11 mouse cellular contexts compared by ENCODE assay signal in genomic region chr16:33698277-33698790, GRCm38 (mm10). TPM values are rescaled to one million over a fixed set of nuclear protein-coding genes. Genes with fewer than 3 reads are reported as not detected.
DNase-seq lines count a peak whose midpoint lies in the region; ATAC-seq and TF ChIP-seq lines count a peak whose summit lies in the region.
"Had no signal": no experiment of that assay in that cellular context is flagged by ENCODE, and none has a peak within 500 bp of the region (broad histone marks: within the 10 kb centered on the region; RNA-seq: fewer than 3 reads in every experiment).

No protein-coding gene starts in this region.

- no peak overlapping the region for H3K9ac ChIP-seq in hindbrain, embryonic 11.5 days (ENCODE audit: low read depth, low read length)
- H3K9ac ChIP-seq in intestine, postnatal 0 days (ENCODE audit: low read depth, low read length): no peak overlapping the region
- H3K9ac ChIP-seq: liver, embryonic 13.5 days had no signal

- H3K4me1 ChIP-seq in hindbrain, embryonic 10.5 days (replicated peaks): peaks cover 68% of the 10 kb centered on the region
- H3K4me1 ChIP-seq in hindbrain, embryonic 11.5 days (replicated peaks; ENCODE audit: control insufficient read depth, insufficient read depth, low read length): peaks cover 6% of the 10 kb centered on the region; the same call in 1 of the 2 replicates
- peaks cover 53% of the 10 kb centered on the region for H3K4me1 ChIP-seq in embryonic facial prominence, embryonic 10.5 days
- no peaks in the 10 kb centered on the region for H3K4me1 ChIP-seq in intestine, postnatal 0 days (replicated peaks; ENCODE audit: control insufficient read depth, insufficient read depth, low read length)

- WGBS in hindbrain, embryonic 10.5 days: 74% methylated on average over 12 of the region's 12 CpGs
- WGBS in hindbrain, embryonic 11.5 days: 70% methylated on average over 12 of the region's 12 CpGs
- WGBS in embryonic facial prominence, embryonic 10.5 days: 75% methylated on average over 12 of the region's 12 CpGs
- WGBS in intestine, postnatal 0 days: 40% methylated on average over 12 of the region's 12 CpGs

- H3K27ac ChIP-seq in hindbrain, embryonic 10.5 days: peak overlapping the region; percentile 83
- H3K27ac ChIP-seq in hindbrain, embryonic 11.5 days (ENCODE audit: low read depth, low read length): no peak overlapping the region
- H3K27ac ChIP-seq in embryonic facial prominence, embryonic 10.5 days (replicated peaks): peak overlapping the region; percentile 52
- H3K27ac ChIP-seq in intestine, postnatal 0 days (ENCODE audit: low read depth, low read length): peak overlapping the region; percentile 29; the same call in 1 of the 2 replicates
- H3K27ac ChIP-seq: liver, embryonic 13.5 days had no signal

- no peaks in the 10 kb centered on the region for H3K9me3 ChIP-seq in hindbrain, embryonic 10.5 days
- no peaks in the 10 kb centered on the region for H3K9me3 ChIP-seq in hindbrain, embryonic 11.5 days (ENCODE audit: control insufficient read depth, low read length)
- no peaks in the 10 kb centered on the region for H3K9me3 ChIP-seq in embryonic facial prominence, embryonic 10.5 days
- no peaks in the 10 kb centered on the region for H3K9me3 ChIP-seq in intestine, postnatal 0 days (ENCODE audit: control insufficient read depth)
- H3K9me3 ChIP-seq: liver, embryonic 13.5 days had no signal

- DNase-seq in hindbrain, embryonic 10.5 days (ENCODE audit: low spot score): no peak
- DNase-seq in hindbrain, embryonic 11.5 days (ENCODE audit: low spot score): no peak
- peak; percentile 51 for DNase-seq in CD4-positive, CD25-positive, alpha-beta regulatory T cell, adult 2 months (ENCODE audit: low read depth, low spot score)
- no peak for DNase-seq in embryonic facial prominence, embryonic 10.5 days (ENCODE audit: low spot score)
- DNase-seq in right cerebral cortex, postnatal 25 days: no peak
- no peak for DNase-seq in left cerebral cortex, postnatal 10 days (ENCODE audit: extremely low spot score in 1 of 2, low spot score in 2 of 2)
- DNase-seq in layer of hippocampus, adult 9-10 months (ENCODE audit: low spot score): no peak
- DNase-seq: kidney, postnatal 14 days; liver, embryonic 13.5 days; thymus, adult 18-20 months had no signal

- H3K36me3 ChIP-seq in hindbrain, embryonic 10.5 days: peaks cover 37% of the 10 kb centered on the region
- H3K36me3 ChIP-seq in hindbrain, embryonic 11.5 days (ENCODE audit: control insufficient read depth, insufficient read depth, low read length): no peaks in the 10 kb centered on the region
- H3K36me3 ChIP-seq in embryonic facial prominence, embryonic 10.5 days (replicated peaks): peaks cover 12% of the 10 kb centered on the region
- H3K36me3 ChIP-seq in intestine, postnatal 0 days (ENCODE audit: control insufficient read depth, insufficient read depth): no peaks in the 10 kb centered on the region
- H3K36me3 ChIP-seq: liver, embryonic 13.5 days had no signal

- H3K4me3 ChIP-seq in hindbrain, embryonic 10.5 days: no peak overlapping the region
- H3K4me3 ChIP-seq in hindbrain, embryonic 11.5 days (ENCODE audit: low read depth, low read length): no peak overlapping the region
- no peak overlapping the region for H3K4me3 ChIP-seq in embryonic facial prominence, embryonic 10.5 days
- no peak overlapping the region for H3K4me3 ChIP-seq in intestine, postnatal 0 days (ENCODE audit: low read depth, low read length)
- H3K4me3 ChIP-seq: liver, embryonic 13.5 days had no signal

- intact Hi-C loops in left cerebral cortex, postnatal 10 days (cut with DNase I): no loop called here

- no peak overlapping the region for H3K4me2 ChIP-seq in hindbrain, embryonic 11.5 days (replicated peaks; ENCODE audit: low read depth, low read length)
- no peak overlapping the region for H3K4me2 ChIP-seq in intestine, postnatal 0 days (replicated peaks; ENCODE audit: low read depth)
- H3K4me2 ChIP-seq: liver, embryonic 13.5 days had no signal

- no peak for ATAC-seq in hindbrain, embryonic 11.5 days (ENCODE audit: low FRiP score)
- no peak for ATAC-seq in intestine, postnatal 0 days

- TF ChIP-seq CTCF in intestine, postnatal 0 days (IDR thresholded peaks at IDR 0.05; ENCODE audit: low read depth): no peak

- no peaks in the 10 kb centered on the region for H3K27me3 ChIP-seq in hindbrain, embryonic 10.5 days (ENCODE audit: insufficient read depth, poor library complexity, severe bottlenecking)
- H3K27me3 ChIP-seq in hindbrain, embryonic 11.5 days (ENCODE audit: control insufficient read depth, insufficient read depth, low read length): no peaks in the 10 kb centered on the region
- no peaks in the 10 kb centered on the region for H3K27me3 ChIP-seq in embryonic facial prominence, embryonic 10.5 days (replicated peaks; ENCODE audit: low read depth, poor library complexity, severe bottlenecking)
- no peaks in the 10 kb centered on the region for H3K27me3 ChIP-seq in intestine, postnatal 0 days (replicated peaks; ENCODE audit: control insufficient read depth, insufficient read depth, low read length)
- H3K27me3 ChIP-seq: liver, embryonic 13.5 days had no signal

RNA-seq across cellular contexts. Expression of gene Heg1, which starts 14.2 kb away (rescaled TPM):
- polyA plus RNA-seq in hindbrain, embryonic 10.5 days (2016; fragmentation: Nextera tagmentation; extraction: Ambion mirVana): 21.9 and 22.8 TPM in 2 replicates
- polyA plus RNA-seq in hindbrain, embryonic 11.5 days (2014; fragmentation: Nextera tagmentation; extraction: Ambion mirVana): 22.8 and 23.4 TPM in 2 replicates
- 11.8 and 15.0 TPM in 2 replicates for polyA plus RNA-seq in embryonic facial prominence, embryonic 10.5 days (2016; fragmentation: Nextera tagmentation; extraction: Ambion mirVana)
- polyA plus RNA-seq in intestine, postnatal 0 days (2015; fragmentation: Nextera tagmentation; extraction: Ambion mirVana): 11.6 and 13.0 TPM in 2 replicates
- total RNA-seq in left cerebral cortex, postnatal 10 days (2021): 10 to 100 TPM; 27.5 to 28.1 TPM
